Mouse (Mus musculus) layer of hippocampus, adult 9-11 months (tissue): ENCODE measurements at regions not wholly inside any gene's neighbourhood (a gene's known extent, or its start where the extent isn't known, plus 50 kb on each side); places are given as distances from the start of the nearest gene placed in this dataset.

Experiments
- DNase-seq: peaks from one replicate; pipeline ENCODE4 v3.0.0; 2022

GRCm38 (mm10) chr3:102386091-102386490 lies 83.6 kb upstream of the Ngf start:
- DNase-seq = no peak

- no peak for DNase-seq
Observed at GRCm38 (mm10) chr3:102384596-102384995, 85.1 kb upstream of the Ngf start.

GRCm38 (mm10) chr3:102383671-102384070 lies 86.0 kb upstream of the Ngf start:
- DNase-seq = no peak

GRCm38 (mm10) chr3:102381683-102382082 lies 88.0 kb upstream of the Ngf start:
- no peak for DNase-seq

- no peak for DNase-seq
Observed at GRCm38 (mm10) chr3:102374381-102375060, 95.2 kb upstream of the Ngf start.

- no peak for DNase-seq
Observed at GRCm38 (mm10) chr3:102372205-102372899, 97.4 kb upstream of the Ngf start.

GRCm38 (mm10) chr3:102366188-102366587 lies 103.5 kb upstream of the Ngf start:
- no peak for DNase-seq

GRCm38 (mm10) chr3:102364326-102364935 lies 105.3 kb upstream of the Ngf start:
- no peak for DNase-seq

- no peak for DNase-seq
Observed at GRCm38 (mm10) chr3:102360732-102361280, 108.9 kb upstream of the Ngf start.

GRCm38 (mm10) chr3:102358801-102359200 lies 110.9 kb upstream of the Ngf start:
- no peak for DNase-seq

GRCm38 (mm10) chr3:102357062-102357610 lies 112.6 kb upstream of the Ngf start:
- no peak for DNase-seq

GRCm38 (mm10) chr3:102355352-102355751 lies 114.4 kb upstream of the Ngf start:
- DNase-seq = no peak

GRCm38 (mm10) chr3:102354771-102355170 lies 114.9 kb upstream of the Ngf start:
- DNase-seq = no peak

- DNase-seq = no peak
Observed at GRCm38 (mm10) chr3:102353277-102353900, 116.3 kb upstream of the Ngf start.

GRCm38 (mm10) chr3:102346077-102346476 lies 123.6 kb upstream of the Ngf start:
- DNase-seq = no peak

- no peak for DNase-seq
Observed at GRCm38 (mm10) chr3:102345291-102345690, 124.4 kb upstream of the Ngf start.

- DNase-seq = no peak
Observed at GRCm38 (mm10) chr3:102340731-102341130, 129.0 kb upstream of the Ngf start.

GRCm38 (mm10) chr3:102337881-102338280 lies 131.8 kb upstream of the Ngf start:
- no peak for DNase-seq

- no peak for DNase-seq
Observed at GRCm38 (mm10) chr3:102336184-102336583, 131.7 kb upstream of the Vangl1 start.

- no peak for DNase-seq
Observed at GRCm38 (mm10) chr3:102335146-102335545, 130.7 kb upstream of the Vangl1 start.

GRCm38 (mm10) chr3:102332221-102332620 lies 127.7 kb upstream of the Vangl1 start:
- no peak for DNase-seq

GRCm38 (mm10) chr3:102319331-102319730 lies 114.8 kb upstream of the Vangl1 start:
- DNase-seq = no peak

- no peak for DNase-seq
Observed at GRCm38 (mm10) chr3:102316151-102316550, 111.7 kb upstream of the Vangl1 start.
